ENCODE assay signal across 14 mouse cellular contexts in genomic region chr3:86799041-86799440, GRCm38 (mm10).
DNase-seq lines count a peak whose midpoint lies in the region; ATAC-seq and TF ChIP-seq lines count a peak whose summit lies in the region.
"Had no signal": no experiment of that assay in that cellular context is flagged by ENCODE, and none has a peak within 500 bp of the region (broad histone marks: within the 10 kb centered on the region; RNA-seq: fewer than 3 reads in every experiment).

No protein-coding gene starts in this region.

- intact Hi-C loops in heart, postnatal 14 days (cut with DNase I): no loop called here

- TF ChIP-seq RAD21 in MEL (IDR thresholded peaks at IDR 0.05; ENCODE audit: low read depth, low read length): no peak

- no peak overlapping the region for H3K9ac ChIP-seq in MEL (ENCODE audit: control insufficient read depth, low read depth, low read length, poor library complexity, severe bottlenecking)
- H3K9ac ChIP-seq: limb, embryonic 15.5 days; midbrain, embryonic 12.5 days; neural tube, embryonic 12.5 days had no signal

- no peaks in the 10 kb centered on the region for H3K27me3 ChIP-seq in heart, embryonic 10.5 days (ENCODE audit: insufficient read depth, poor library complexity, severe bottlenecking)
- no peaks in the 10 kb centered on the region for H3K27me3 ChIP-seq in MEL (ENCODE audit: control insufficient read depth in 1 of 2, insufficient read depth in 2 of 2, low read length in 2 of 2)
- no peaks in the 10 kb centered on the region for H3K27me3 ChIP-seq in erythroblast, embryonic 14.5 days (ENCODE audit: control insufficient read depth)
- H3K27me3 ChIP-seq: limb, embryonic 15.5 days; midbrain, embryonic 12.5 days; neural tube, embryonic 12.5 days had no signal

- no peaks in the 10 kb centered on the region for H3K9me3 ChIP-seq in heart, embryonic 10.5 days
- no peaks in the 10 kb centered on the region for H3K9me3 ChIP-seq in MEL (replicated peaks; ENCODE audit: insufficient read depth, low read length)
- no peaks in the 10 kb centered on the region for H3K9me3 ChIP-seq in erythroblast, embryonic 14.5 days (ENCODE audit: control insufficient read depth, low read length)
- H3K9me3 ChIP-seq: limb, embryonic 15.5 days; midbrain, embryonic 12.5 days; neural tube, embryonic 12.5 days had no signal

- H3K27ac ChIP-seq in heart, embryonic 10.5 days: peak overlapping the region; percentile 57; the same call in 1 of the 2 replicates
- H3K27ac ChIP-seq in MEL (ENCODE audit: control insufficient read depth, low read depth, low read length): no peak overlapping the region
- H3K27ac ChIP-seq: limb, embryonic 15.5 days; midbrain, embryonic 12.5 days; neural tube, embryonic 12.5 days had no signal

- peak; percentile 93 for DNase-seq in heart, embryonic 10.5 days (ENCODE audit: low spot score)
- DNase-seq in heart, postnatal 14 days: no peak
- DNase-seq in MEL (ENCODE audit: low read depth, low spot score): peak; percentile 71
- no peak for DNase-seq in layer of hippocampus, postnatal 36 days
- no peak for DNase-seq in layer of hippocampus, adult 8-10 months (ENCODE audit: low spot score in 2 of 2)
- DNase-seq: adrenal gland, adult 2 months; cerebellum, adult 18-20 months; kidney, adult 11 months had no signal

- ATAC-seq in megakaryocyte, adult 5-6 weeks (ENCODE audit: poor library complexity, severe bottlenecking): peak; percentile 55
- no peak for ATAC-seq in granulocyte monocyte progenitor cell, adult 5-6 weeks (replicated peaks; ENCODE audit: poor library complexity, severe bottlenecking)

- TF ChIP-seq POLR2A in MEL (IDR thresholded peaks at IDR 0.05; ENCODE audit: control insufficient read depth in 1 of 2, insufficient read depth in 1 of 2, low read depth in 1 of 2, low read length in 2 of 2, poor library complexity in 1 of 2): no peak

- H3K4me1 ChIP-seq in heart, embryonic 10.5 days: peaks cover 23% of the 10 kb centered on the region
- peaks cover 4 to 17% of the 10 kb centered on the region in 2 experiments; a peak in 3 of 4 replicates for H3K4me1 ChIP-seq in MEL (ENCODE audit: control insufficient read depth in 1 of 2, insufficient read depth in 2 of 2, low read length in 2 of 2)
- H3K4me1 ChIP-seq in erythroblast, embryonic 14.5 days (ENCODE audit: control insufficient read depth): peaks cover 87% of the 10 kb centered on the region
- H3K4me1 ChIP-seq: midbrain, embryonic 12.5 days had no signal

- peak; percentile 79 to 80 for TF ChIP-seq EP300 in MEL (IDR thresholded peaks at IDR 0.05; ENCODE audit: low read depth in 1 of 2, low read length in 2 of 2)

- no peaks in the 10 kb centered on the region for H3K79me2 ChIP-seq in MEL (ENCODE audit: control insufficient read depth, insufficient read depth, low read length, poor library complexity)

- no peak for TF ChIP-seq CTCF in MEL (IDR thresholded peaks at IDR 0.05 in 2 of 3, conservative IDR thresholded peaks at IDR 0.05 in 1 of 3; ENCODE audit: control insufficient read depth in 1 of 3, insufficient read depth in 1 of 3, low read depth in 2 of 3, low read length in 3 of 3, poor library complexity in 1 of 3, severe bottlenecking in 1 of 3)

- H3K4me3 ChIP-seq in heart, embryonic 10.5 days: no peak overlapping the region
- H3K4me3 ChIP-seq in MEL (ENCODE audit: control insufficient read depth in 1 of 2, insufficient read depth in 1 of 2, low read depth in 2 of 2, low read length in 2 of 2): no peak overlapping the region
- peak overlapping the region; percentile 71 for H3K4me3 ChIP-seq in erythroblast, embryonic 14.5 days (replicated peaks)
- H3K4me3 ChIP-seq: limb, embryonic 15.5 days; midbrain, embryonic 12.5 days; neural tube, embryonic 12.5 days had no signal

- 58% methylated on average over 9 of the region's 9 CpGs for WGBS in heart, embryonic 10.5 days

- no peaks in the 10 kb centered on the region for H3K36me3 ChIP-seq in heart, embryonic 10.5 days
- H3K36me3 ChIP-seq in MEL (ENCODE audit: control insufficient read depth in 1 of 2, insufficient read depth in 2 of 2, low read length in 2 of 2): peaks cover 0 to 9% of the 10 kb centered on the region in 2 experiments; a peak in 2 of 4 replicates
- H3K36me3 ChIP-seq in erythroblast, embryonic 14.5 days (ENCODE audit: control insufficient read depth): peaks cover 33% of the 10 kb centered on the region
- H3K36me3 ChIP-seq: limb, embryonic 15.5 days had no signal

TF ChIP-seq in MEL, 35 proteins besides CTCF, POLR2A, EP300 and RAD21:
- no peak for TF ChIP-seq MAFK (IDR thresholded peaks at IDR 0.05; ENCODE audit: borderline replicate concordance, low read depth, low read length)
- TF ChIP-seq ZC3H11A (IDR thresholded peaks at IDR 0.05; ENCODE audit: low read depth, low read length): no peak
- TF ChIP-seq TAL1 (IDR thresholded peaks at IDR 0.05; ENCODE audit: low read length): peak; percentile 47; the same call in 1 of the 2 replicates
- no peak for TF ChIP-seq USF2 (IDR thresholded peaks at IDR 0.05; ENCODE audit: borderline replicate concordance in 1 of 2, insufficient read depth in 1 of 2, low read depth in 1 of 2, low read length in 2 of 2)
- no peak for TF ChIP-seq UBTF (IDR thresholded peaks at IDR 0.05; ENCODE audit: borderline replicate concordance, insufficient read depth, low read depth, low read length)
- TF ChIP-seq HCFC1 (IDR thresholded peaks at IDR 0.05; ENCODE audit: low read depth, low read length): no peak
- no peak for TF ChIP-seq KAT2A (conservative IDR thresholded peaks at IDR 0.05; ENCODE audit: low read depth, low read length)
- TF ChIP-seq CHD1 (IDR thresholded peaks at IDR 0.05; ENCODE audit: low read depth, low read length): no peak
- no peak for TF ChIP-seq ELF1 (IDR thresholded peaks at IDR 0.05; ENCODE audit: low read depth, low read length)
- TF ChIP-seq POLR2AphosphoS2 (IDR thresholded peaks at IDR 0.05; ENCODE audit: low read length): no peak
- TF ChIP-seq JUND (IDR thresholded peaks at IDR 0.05; ENCODE audit: low read depth, low read length): no peak
- TF ChIP-seq ZKSCAN1 (IDR thresholded peaks at IDR 0.05; ENCODE audit: low read depth, low read length): no peak
- no peak for TF ChIP-seq USF1 (IDR thresholded peaks at IDR 0.05; ENCODE audit: low read depth, low read length)
- TF ChIP-seq GABPA (IDR thresholded peaks at IDR 0.05; ENCODE audit: low read depth, low read length): no peak
- no peak for TF ChIP-seq POLR2AphosphoS5 (IDR thresholded peaks at IDR 0.05; ENCODE audit: borderline replicate concordance, low read depth, low read length)
- 0 out of 2 replicates have a peak, but pooled peaks have one; percentile 37 for TF ChIP-seq MYB (IDR thresholded peaks at IDR 0.05; ENCODE audit: low read depth, low read length)
- peak; percentile 74 for TF ChIP-seq TCF12 (IDR thresholded peaks at IDR 0.05; ENCODE audit: low read depth, low read length)
- no peak for TF ChIP-seq MAZ (IDR thresholded peaks at IDR 0.05; ENCODE audit: low read depth, low read length)
- TF ChIP-seq MXI1 (IDR thresholded peaks at IDR 0.05; ENCODE audit: low read depth, low read length): no peak
- no peak for TF ChIP-seq MYC (IDR thresholded peaks at IDR 0.05; ENCODE audit: low read depth, low read length)
- no peak for TF ChIP-seq NRF1 (IDR thresholded peaks at IDR 0.05; ENCODE audit: insufficient read depth, low read depth, low read length, poor library complexity, severe bottlenecking)
- no peak for TF ChIP-seq E2F4 (IDR thresholded peaks at IDR 0.05; ENCODE audit: borderline replicate concordance, low read depth, low read length)
- no peak for TF ChIP-seq CHD2 (IDR thresholded peaks at IDR 0.05; ENCODE audit: low read length)
- TF ChIP-seq MEF2A (IDR thresholded peaks at IDR 0.05; ENCODE audit: extremely low read depth, insufficient replicate concordance, low read depth, low read length, poor library complexity, severe bottlenecking): no peak
- TF ChIP-seq TBP (IDR thresholded peaks at IDR 0.05; ENCODE audit: low read depth, low read length): no peak
- no peak for TF ChIP-seq ZNF384 (IDR thresholded peaks at IDR 0.05; ENCODE audit: low read depth, low read length)
- no peak for TF ChIP-seq SMC3 (IDR thresholded peaks at IDR 0.05; ENCODE audit: low read depth, low read length)
- TF ChIP-seq ZMIZ1 (IDR thresholded peaks at IDR 0.05; ENCODE audit: low read depth, low read length): no peak
- no peak for TF ChIP-seq SIN3A (IDR thresholded peaks at IDR 0.05; ENCODE audit: low read length)
- TF ChIP-seq MAX (IDR thresholded peaks at IDR 0.05; ENCODE audit: low read length): no peak
- peak; percentile 14; the same call in 1 of the 2 replicates for TF ChIP-seq ETS1 (IDR thresholded peaks at IDR 0.05; ENCODE audit: low read depth, low read length)
- no peak for TF ChIP-seq RCOR1 (IDR thresholded peaks at IDR 0.05; ENCODE audit: low read depth, low read length)
- peak; percentile 77 for TF ChIP-seq GATA1 (IDR thresholded peaks at IDR 0.05; ENCODE audit: low read depth, low read length)
- TF ChIP-seq BHLHE40 (IDR thresholded peaks at IDR 0.05; ENCODE audit: borderline replicate concordance, low read depth, low read length): no peak
- TF ChIP-seq NELFE (IDR thresholded peaks at IDR 0.05; ENCODE audit: low read depth, low read length): no peak

Comparison
In these comparisons a context has a peak if more than half of its experiments do, and no peak if none do; other contexts are left out.
1. DNase-seq: peak in heart, embryonic 10.5 days (single experiment) and MEL (single experiment); none in heart, postnatal 14 days (0 of 2), layer of hippocampus, postnatal 36 days (0 of 2) and layer of hippocampus, adult 8-10 months (0 of 2).